Mouse (Mus musculus) intestine, embryonic 14.5 days (tissue): ENCODE results near the gene Trmu. TPM values are rescaled to one million over a fixed set of nuclear protein-coding genes. Genes with fewer than 3 reads are reported as not detected.

ENCODE experiments used
- ATAC-seq: fragments of 200-750 bp; cut with Nextera tagmentation; replicated peaks from 2 replicates; pipeline ENCODE4 v1.8.0; 2017; ENCODE audit warnings: low read depth, moderate number of reproducible peaks, moderate TSS enrichment, moderate library complexity; ENCODE audit not compliant: low FRiP score, low TSS enrichment
- DNase-seq: peaks from one replicate; pipeline ENCODE4 v3.0.0-alpha.2; 2018; ENCODE audit warnings: low spot score
- H3K27ac ChIP-seq: fragments of 300-500 bp; sonication (generic); 2 replicates; pipeline ENCODE4 v1.5.1; 2014; ENCODE audit warnings: low read depth, mild to moderate bottlenecking, control low read depth
- H3K27me3 ChIP-seq: fragments of 300-500 bp; sonication (generic); replicated peaks from 2 replicates; pipeline ENCODE4 v1.6.1; 2014; ENCODE audit warnings: low read length, control low read depth; ENCODE audit not compliant: control insufficient read depth, insufficient read depth
- H3K36me3 ChIP-seq: fragments of 300-500 bp; sonication (generic); 2 replicates; pipeline ENCODE4 v1.6.1; 2014; ENCODE audit warnings: low read length, control low read depth; ENCODE audit not compliant: control insufficient read depth, insufficient read depth
- H3K4me1 ChIP-seq: fragments of 300-500 bp; sonication (generic); replicated peaks from 2 replicates; pipeline ENCODE4 v1.6.1; 2014; ENCODE audit warnings: low read length, control low read depth, mixed read lengths; ENCODE audit not compliant: control insufficient read depth, insufficient read depth
- H3K4me2 ChIP-seq: fragments of 300-500 bp; sonication (generic); 2 replicates; pipeline ENCODE4 v1.6.1; 2014; ENCODE audit warnings: low read length
- H3K4me3 ChIP-seq: fragments of 300-500 bp; sonication (generic); 2 replicates; pipeline ENCODE4 v1.5.1; 2014; ENCODE audit warnings: low read depth, low read length, control low read depth, mixed read lengths
- H3K9ac ChIP-seq: fragments of 300-500 bp; sonication (generic); 2 replicates; pipeline ENCODE4 v1.6.1; 2014; ENCODE audit warnings: mild to moderate bottlenecking, low read length
- H3K9me3 ChIP-seq: fragments of 300-500 bp; sonication (generic); 2 replicates; pipeline ENCODE4 v1.6.1; 2016; ENCODE audit warnings: low read length, control low read depth; ENCODE audit not compliant: control insufficient read depth
- WGBS: fragments of 180-500 bp; shearing (Covaris S2); extraction: QIAGEN DNeasy Blood & Tissue Kit; methylation state at CpG from one replicate; pipeline ENCODE4 v1.1.7; 2014; 5-methylcytosine and 5-hydroxymethylcytosine counted together
- polyA plus RNA-seq: library from polyadenylated mRNA; unstranded; fragments of >200 nt; fragmentation: Nextera tagmentation; extraction: Ambion mirVana; gene quantifications from 2 replicates; pipeline ENCODE4 v1.2.1, GENCODE M21; 2014

The Trmu gene
- polyA plus RNA-seq, 1 experiment from 2014 or later: 35.7 TPM

DNA sequence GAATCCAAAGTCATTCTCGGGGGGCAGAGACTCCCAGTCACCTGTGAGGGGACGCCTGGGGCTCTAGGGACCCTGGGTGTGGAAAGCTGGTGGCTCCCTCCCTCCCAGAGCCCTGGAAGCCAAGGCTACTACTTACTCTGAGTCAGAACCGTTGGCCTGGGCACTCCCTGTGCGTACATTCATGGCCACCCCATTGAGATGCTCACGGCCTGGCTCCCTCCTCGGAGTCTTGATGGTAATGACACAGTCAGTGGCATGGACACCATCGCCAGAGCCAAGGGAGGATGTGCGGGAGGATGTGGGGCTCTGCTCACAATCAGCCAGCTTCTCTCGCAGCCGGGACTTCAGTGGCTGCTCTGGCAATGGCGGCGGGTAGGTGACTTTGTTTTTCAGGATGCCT, 21.7 kb downstream of the Trmu start:
- Histone ChIP-seq H3K4me3 (no peak overlapping the region), H3K36me3 (peaks cover 30% of the 10 kb centered on the region), H3K4me1 (no peaks in the 10 kb centered on the region; the same call in 1 of the 2 replicates), H3K27ac (no peak overlapping the region), H3K9me3 (no peaks in the 10 kb centered on the region), H3K4me2 (no peak overlapping the region), H3K9ac (no peak overlapping the region), H3K27me3 (no peaks in the 10 kb centered on the region)
- 79% methylated on average over 12 of the region's 12 CpGs for WGBS
- ATAC-seq (no peak), DNase-seq (no peak)

DNA sequence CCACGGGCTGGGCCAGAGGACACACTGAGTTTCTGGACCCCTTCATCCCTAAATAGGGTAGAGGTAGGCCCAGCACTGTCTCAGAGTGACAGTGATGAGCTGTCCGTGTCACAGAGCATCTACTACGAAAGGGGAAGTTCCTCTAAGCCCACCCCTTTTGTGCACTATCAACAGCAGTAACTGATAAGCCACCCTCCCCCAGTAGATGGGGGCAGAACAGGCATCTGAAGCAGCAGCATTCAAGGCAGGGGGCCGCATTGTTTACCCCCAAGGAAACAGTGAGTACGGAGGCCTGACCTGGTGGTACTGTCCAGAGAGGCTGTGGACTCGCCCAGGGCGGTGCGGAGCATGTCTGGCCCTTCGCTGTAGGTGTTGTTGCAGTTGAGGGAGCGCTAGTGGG, 23.4 kb downstream of the Trmu start:
- 81% methylated on average over 10 of the region's 10 CpGs for WGBS

DNA sequence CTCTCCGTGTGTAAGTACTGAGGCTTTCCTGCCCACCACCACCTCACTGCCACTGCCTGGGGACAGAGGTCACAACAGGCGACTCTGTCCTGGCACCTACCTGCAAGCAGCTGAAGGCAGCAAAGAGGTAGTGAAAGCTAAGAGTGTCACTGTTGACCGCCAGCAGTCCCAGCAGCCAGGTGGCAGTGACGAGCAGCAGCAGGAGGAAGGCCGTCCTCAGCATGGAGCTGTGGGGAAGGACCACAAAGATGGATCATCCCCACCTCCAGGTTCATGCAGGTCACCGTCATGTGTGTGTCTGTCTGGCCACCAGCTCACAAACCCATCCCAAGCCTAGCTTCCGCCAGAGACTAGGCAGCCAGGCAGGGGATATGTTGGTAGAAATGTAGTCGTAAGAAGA, 24.7 kb downstream of the Trmu start:
- DNase-seq (no peak), ATAC-seq (no peak)
- H3K4me3 ChIP-seq: no peak overlapping the region
- H3K4me1 ChIP-seq: no peaks in the 10 kb centered on the region; the same call in 1 of the 2 replicates
- H3K36me3 ChIP-seq: peaks cover 4% of the 10 kb centered on the region; the same call in 1 of the 2 replicates
- WGBS: 55% methylated on average over 8 of the region's 8 CpGs
- no peaks in the 10 kb centered on the region for H3K27me3 ChIP-seq
- no peaks in the 10 kb centered on the region for H3K9me3 ChIP-seq
- no peak overlapping the region for H3K4me2 ChIP-seq
- no peak overlapping the region for H3K27ac ChIP-seq
- H3K9ac ChIP-seq: no peak overlapping the region

More for the DNA sequence above, 23.4 kb downstream of the Trmu start:
- no peak overlapping the region for H3K4me3 ChIP-seq
- no peak overlapping the region for H3K4me2 ChIP-seq
- no peaks in the 10 kb centered on the region for H3K27me3 ChIP-seq
- DNase-seq (no peak), ATAC-seq (no peak)
- no peaks in the 10 kb centered on the region for H3K9me3 ChIP-seq
- no peaks in the 10 kb centered on the region; the same call in 1 of the 2 replicates for H3K4me1 ChIP-seq
- no peak overlapping the region for H3K9ac ChIP-seq
- no peak overlapping the region for H3K27ac ChIP-seq
- peaks cover 17% of the 10 kb centered on the region for H3K36me3 ChIP-seq

- DNase-seq (no peak), ATAC-seq (no peak)
- H3K4me3 ChIP-seq: no peak overlapping the region
- H3K27me3 ChIP-seq: no peaks in the 10 kb centered on the region
- no peak overlapping the region for H3K4me2 ChIP-seq
- peaks cover 5% of the 10 kb centered on the region; the same call in 1 of the 2 replicates for H3K4me1 ChIP-seq
- no peaks in the 10 kb centered on the region for H3K36me3 ChIP-seq
- no peaks in the 10 kb centered on the region for H3K9me3 ChIP-seq
- H3K9ac ChIP-seq: no peak overlapping the region
- no peak overlapping the region for H3K27ac ChIP-seq
- 81% methylated on average over 7 of the region's 7 CpGs for WGBS
These were observed 29.8 kb downstream of the Trmu start for GRCm38 (mm10) chr15:85908660-85909491.

GRCm38 (mm10) chr15:85909492-85909829, 30.3 kb downstream of the Trmu start:
- Histone ChIP-seq H3K4me2 (no peak overlapping the region), H3K27ac (no peak overlapping the region), H3K4me1 (peaks cover 5% of the 10 kb centered on the region; the same call in 1 of the 2 replicates), H3K9me3 (no peaks in the 10 kb centered on the region), H3K36me3 (no peaks in the 10 kb centered on the region), H3K27me3 (no peaks in the 10 kb centered on the region), H3K9ac (no peak overlapping the region), H3K4me3 (no peak overlapping the region)
- DNase-seq: no peak
- ATAC-seq: no peak
- WGBS: 67% methylated on average over 3 of the region's 3 CpGs

GRCm38 (mm10) chr15:85909931-85910330, 30.8 kb downstream of the Trmu start:
- Histone ChIP-seq H3K4me3 (no peak overlapping the region), H3K27ac (no peak overlapping the region), H3K4me2 (no peak overlapping the region), H3K4me1 (peaks cover 5% of the 10 kb centered on the region; the same call in 1 of the 2 replicates), H3K9me3 (no peaks in the 10 kb centered on the region), H3K27me3 (no peaks in the 10 kb centered on the region), H3K36me3 (no peaks in the 10 kb centered on the region), H3K9ac (no peak overlapping the region)
- whole genome bisulfite sequencing: 19% methylated on average over 10 of the region's 10 CpGs
- peak; percentile 56; the same call in 1 of the 2 replicates for ATAC-seq
- peak; percentile 63 for DNase-seq

DNA sequence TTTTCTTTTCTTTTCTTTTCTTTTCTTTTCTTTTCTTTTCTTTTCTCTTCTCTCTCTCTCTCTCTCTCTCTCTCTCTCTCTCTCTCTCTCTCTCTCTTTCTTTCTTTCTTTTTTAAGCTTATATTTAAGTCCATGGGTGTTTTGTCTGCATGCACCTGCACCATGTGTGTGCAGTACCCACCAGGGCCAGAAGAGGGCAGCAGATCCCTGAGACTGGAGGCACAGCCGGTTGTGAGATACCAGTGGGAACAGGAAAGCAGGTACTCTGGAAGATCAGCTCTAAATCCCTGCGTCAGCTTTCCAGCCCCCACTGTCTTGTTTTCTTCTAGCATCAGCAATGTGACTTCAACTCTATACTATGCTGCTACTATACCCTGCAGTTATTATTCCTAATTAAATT, 34.5 kb downstream of the Trmu start:
- Histone ChIP-seq H3K27ac (no peak overlapping the region), H3K9me3 (no peaks in the 10 kb centered on the region), H3K9ac (no peak overlapping the region), H3K4me3 (no peak overlapping the region), H3K4me2 (no peak overlapping the region), H3K4me1 (peaks cover 5% of the 10 kb centered on the region; the same call in 1 of the 2 replicates), H3K36me3 (no peaks in the 10 kb centered on the region), H3K27me3 (no peaks in the 10 kb centered on the region)
- ATAC-seq: no peak
- DNase-seq: peak; percentile 94
- 35% methylated on average over 2 of the region's 2 CpGs for WGBS

DNA sequence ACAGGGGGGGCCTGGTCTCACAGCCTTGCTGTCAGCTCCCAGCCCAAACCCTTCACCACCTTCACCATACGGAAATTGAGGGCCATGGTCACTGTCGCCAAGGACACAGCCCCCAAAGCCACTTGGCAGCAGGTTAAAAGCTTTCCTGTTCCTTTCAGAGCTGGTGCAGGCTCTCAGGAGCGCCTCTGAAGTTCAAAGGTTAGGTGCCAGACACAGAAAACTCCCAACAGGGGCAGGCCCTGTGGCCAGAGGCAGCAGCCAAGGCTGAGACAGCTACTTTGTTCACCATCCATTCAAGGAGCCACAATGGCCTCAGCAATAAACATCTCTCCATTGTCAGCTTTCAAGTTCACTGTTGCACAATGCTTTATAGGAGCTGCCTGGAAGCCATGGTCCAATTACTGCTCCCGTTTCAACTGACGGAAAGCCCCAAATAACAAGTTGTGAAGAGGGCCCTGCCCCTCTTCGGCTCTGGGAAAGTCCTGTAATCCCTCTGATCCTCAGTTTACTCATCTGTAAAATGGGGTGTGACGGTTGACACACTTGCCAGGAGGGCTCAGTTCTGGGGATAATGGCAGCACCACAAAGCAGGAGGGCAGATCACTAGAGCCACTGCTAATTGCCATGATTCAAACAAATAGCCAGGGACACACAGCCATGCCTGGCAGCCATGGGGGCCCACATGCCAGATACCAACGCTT, 40.2 kb downstream of the Trmu start:
- no peak for ATAC-seq
- 66% methylated on average over 8 of the region's 8 CpGs for WGBS
- H3K27me3 ChIP-seq: no peaks in the 10 kb centered on the region

More for the DNA sequence above, 40.2 kb downstream of the Trmu start:
- Histone ChIP-seq H3K9me3 (no peaks in the 10 kb centered on the region), H3K4me2 (no peak overlapping the region), H3K36me3 (no peaks in the 10 kb centered on the region), H3K27ac (no peak overlapping the region), H3K9ac (no peak overlapping the region), H3K4me1 (no peaks in the 10 kb centered on the region), H3K4me3 (no peak overlapping the region)
- no peak for DNase-seq
